Mouse (Mus musculus): ENCODE measurements around the gene Trmt44.
A peak's percentile ranks its signal among the peaks of the same experiment; 100 is the strongest.

Gene Trmt44

DNA sequence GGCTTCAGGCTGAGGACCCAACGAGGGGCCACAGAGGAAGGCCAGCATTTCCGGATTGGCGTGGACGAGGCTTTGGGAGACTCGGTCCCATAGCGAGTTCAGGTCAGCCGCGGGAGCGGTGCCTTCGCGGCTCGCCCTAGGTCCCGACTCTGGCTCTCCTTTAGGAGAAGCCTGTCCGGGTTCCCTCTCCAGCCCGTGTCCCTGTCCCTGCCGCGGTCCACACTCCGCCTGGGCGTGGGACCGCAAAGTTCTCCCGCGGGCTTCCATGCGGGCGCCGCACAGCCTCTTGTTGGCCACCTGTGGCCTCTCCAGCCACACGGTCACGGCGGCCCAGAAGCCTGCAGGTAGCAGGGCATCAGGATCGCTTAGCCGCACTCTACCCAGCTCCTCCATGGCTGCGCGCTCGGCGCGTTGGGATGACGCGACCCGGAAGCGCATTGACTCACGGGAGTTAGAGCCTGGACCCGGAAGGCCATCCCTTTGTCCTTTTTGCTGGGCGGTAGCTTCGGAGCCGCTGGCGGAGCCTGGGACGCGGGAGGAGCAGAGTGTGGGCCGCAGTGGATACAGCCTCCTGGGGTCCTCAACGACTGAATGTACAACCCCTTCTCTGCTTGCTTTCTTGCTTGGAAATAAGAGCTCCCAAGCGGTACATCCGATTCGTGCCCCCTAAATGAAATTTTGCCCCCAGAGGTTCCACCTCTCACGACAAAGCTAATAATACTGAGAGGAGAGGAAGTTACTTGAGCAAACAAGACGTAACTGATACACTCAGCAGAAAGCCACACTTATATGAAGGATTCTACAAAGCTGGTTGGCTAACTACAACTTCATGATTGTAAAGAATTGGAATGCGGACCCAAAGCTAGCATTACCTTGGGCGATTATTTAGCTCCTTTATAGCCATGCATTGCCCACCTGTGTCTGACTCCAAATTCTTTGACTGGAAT lies at the start of gene Trmt44:
TSS of gene Trmt44 (minus strand) at position 418 of the 947 bp plus-strand sequence.
- DNase-seq (ENCODE audit: low spot score): peak; percentile 77

- DNase-seq (ENCODE audit: low spot score): no peak
These were observed 49.0 kb upstream of the Trmt44 start for GRCm38 (mm10) chr5:35623831-35624230.

DNA sequence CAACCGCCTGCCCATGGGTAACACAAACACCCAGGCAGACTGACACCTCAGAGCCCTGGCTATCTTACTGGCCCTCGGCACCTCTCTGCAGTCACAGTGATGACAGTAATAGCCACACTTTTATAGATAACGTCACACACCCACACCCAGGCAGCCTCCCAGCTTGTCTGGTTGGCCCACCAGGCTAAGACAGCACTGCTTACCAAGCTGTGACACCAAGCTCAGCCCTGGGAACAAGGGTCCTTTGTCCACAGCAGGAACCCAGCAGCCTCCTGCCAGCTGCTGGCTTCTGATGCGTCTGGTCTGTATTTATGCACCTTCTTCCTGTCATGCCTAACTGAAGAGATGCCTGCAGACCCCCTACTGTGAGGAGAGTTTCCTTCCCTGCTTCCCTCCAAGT lies 46.2 kb upstream of the Trmt44 start:
- no peak for DNase-seq (ENCODE audit: low spot score)

DNA sequence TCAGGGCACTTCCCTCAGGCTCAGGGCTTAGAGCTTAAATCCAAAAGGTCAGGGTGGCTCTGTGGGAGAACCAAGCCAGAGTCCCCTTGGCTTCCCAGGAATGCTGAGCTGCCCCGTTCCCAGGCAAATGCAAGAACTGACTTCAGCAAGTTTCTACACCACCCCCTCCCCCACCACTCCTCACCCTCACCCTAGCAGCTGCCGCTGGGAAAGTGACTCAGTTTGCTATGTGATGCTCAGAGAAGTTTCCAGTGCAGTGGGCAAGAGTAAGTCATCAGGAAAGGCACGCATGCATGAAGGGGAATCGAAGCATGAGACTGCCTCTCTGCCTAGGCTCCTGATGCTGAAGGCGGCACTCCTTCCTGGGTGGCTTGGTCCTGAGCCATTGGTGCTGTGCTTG lies 42.1 kb upstream of the Trmt44 start:
- DNase-seq (ENCODE audit: low spot score): no peak

DNA sequence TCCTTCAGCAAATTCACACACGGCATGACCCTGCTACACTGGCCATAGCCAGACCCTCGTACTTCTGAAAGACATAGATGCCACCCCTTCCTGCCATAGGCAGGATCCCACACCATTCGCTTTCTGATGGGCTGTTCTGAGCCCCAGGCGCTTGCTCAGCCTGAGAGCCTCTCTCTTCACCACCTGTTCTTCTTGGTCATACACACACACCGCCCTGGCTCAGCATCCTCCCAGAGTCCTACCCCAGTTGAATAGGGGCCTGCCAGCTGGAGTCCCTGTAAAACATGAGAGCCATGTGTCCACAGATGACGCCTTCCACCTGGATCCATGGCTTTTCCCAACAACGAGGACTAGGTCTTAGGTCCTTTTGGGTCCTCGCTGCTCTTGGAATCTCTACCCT lies 37.9 kb upstream of the Trmt44 start:
- DNase-seq (ENCODE audit: low spot score): no peak

- DNase-seq (ENCODE audit: low spot score): no peak
These were observed 37.0 kb upstream of the Trmt44 start for GRCm38 (mm10) chr5:35611900-35612299.

GRCm38 (mm10) chr5:35611170-35611569 lies 36.3 kb upstream of the Trmt44 start:
- no peak for DNase-seq (ENCODE audit: low spot score)

GRCm38 (mm10) chr5:35610381-35610780 lies 35.5 kb upstream of the Trmt44 start:
- no peak for DNase-seq (ENCODE audit: low spot score)

GRCm38 (mm10) chr5:35609971-35610370 lies 35.1 kb upstream of the Trmt44 start:
- no peak for DNase-seq (ENCODE audit: low spot score)

DNA sequence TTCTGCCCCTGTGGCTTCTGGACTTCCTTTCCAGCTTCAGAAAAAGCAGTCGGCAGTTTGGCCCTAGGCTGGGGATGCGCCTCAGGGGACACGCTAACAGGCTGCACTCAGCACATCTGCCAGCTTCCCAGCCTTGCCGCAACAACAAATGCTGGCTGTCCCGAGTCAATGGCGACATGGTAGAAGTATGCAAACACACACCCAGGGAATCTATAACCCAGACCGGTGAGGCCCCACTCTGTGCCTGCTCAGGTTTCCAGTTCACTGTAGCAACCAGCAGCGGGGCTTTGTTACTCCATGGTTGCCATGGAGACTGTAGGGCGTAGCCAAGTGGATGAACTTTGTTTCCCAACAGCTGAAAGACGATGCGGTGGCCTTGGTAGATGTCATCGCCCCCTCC lies 34.5 kb upstream of the Trmt44 start:
- DNase-seq (ENCODE audit: low spot score): no peak

GRCm38 (mm10) chr5:35608559-35608958 lies 33.7 kb upstream of the Trmt44 start:
- DNase-seq (ENCODE audit: low spot score): no peak

- DNase-seq (ENCODE audit: low spot score): no peak
These were observed 32.9 kb upstream of the Trmt44 start for GRCm38 (mm10) chr5:35607784-35608183.

- DNase-seq (ENCODE audit: low spot score): no peak
These were observed 31.9 kb upstream of the Trmt44 start for GRCm38 (mm10) chr5:35606800-35607199.

DNA sequence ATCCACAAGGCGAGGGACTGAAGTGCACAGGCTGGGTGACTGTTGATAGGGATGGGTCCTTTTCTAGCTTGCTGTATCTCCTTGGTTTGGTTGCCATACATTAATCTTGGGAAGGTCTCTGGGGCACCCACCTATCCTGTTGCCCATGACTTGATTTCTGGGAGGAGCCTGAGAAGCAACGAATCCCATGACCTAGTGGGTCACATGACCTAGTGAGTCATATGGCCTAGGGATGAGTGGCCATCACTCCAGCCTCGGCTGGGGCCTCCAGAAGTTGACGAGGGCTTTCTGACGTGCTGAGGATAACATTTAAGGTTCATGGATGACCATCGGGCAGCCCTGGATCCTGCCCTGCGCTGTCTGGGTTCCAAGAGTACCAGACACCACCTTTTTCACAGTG lies 30.5 kb upstream of the Trmt44 start:
- DNase-seq (ENCODE audit: low spot score): no peak

- no peak for DNase-seq (ENCODE audit: low spot score)
These were observed 26.7 kb upstream of the Trmt44 start for GRCm38 (mm10) chr5:35601526-35601925.

- no peak for DNase-seq (ENCODE audit: low spot score)
These were observed 25.4 kb upstream of the Trmt44 start for GRCm38 (mm10) chr5:35600233-35600632.

GRCm38 (mm10) chr5:35596169-35597160 lies 21.6 kb upstream of the Trmt44 start:
- no peak for DNase-seq (ENCODE audit: low spot score)

- DNase-seq (ENCODE audit: low spot score): peak; percentile 43
These were observed 20.8 kb upstream of the Trmt44 start for GRCm38 (mm10) chr5:35595706-35596105.

DNA sequence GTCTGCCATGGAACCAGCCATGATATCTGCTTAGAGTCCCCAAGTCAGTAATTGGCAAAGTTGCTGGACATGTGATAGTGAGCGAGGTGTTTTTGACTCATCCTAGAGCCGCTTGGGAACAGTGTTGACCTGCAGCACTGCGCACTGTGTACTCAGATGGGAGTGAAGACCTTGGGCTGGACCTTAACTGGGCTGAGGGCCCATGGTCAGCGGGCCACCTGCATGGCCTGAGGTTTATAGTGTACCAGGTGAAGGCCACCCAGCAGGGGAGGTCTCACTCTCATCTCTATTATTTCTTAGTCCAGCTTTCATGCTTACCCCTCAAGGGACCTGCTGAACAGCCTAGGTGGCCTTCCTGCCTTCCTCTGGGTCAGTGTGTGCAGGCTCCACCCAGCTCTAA lies 19.9 kb upstream of the Trmt44 start:
- DNase-seq (ENCODE audit: low spot score): no peak

GRCm38 (mm10) chr5:35593272-35593671 lies 18.4 kb upstream of the Trmt44 start:
- DNase-seq (ENCODE audit: low spot score): no peak

- DNase-seq (ENCODE audit: low spot score): no peak
These were observed 18.0 kb upstream of the Trmt44 start for GRCm38 (mm10) chr5:35592824-35593223.

DNA sequence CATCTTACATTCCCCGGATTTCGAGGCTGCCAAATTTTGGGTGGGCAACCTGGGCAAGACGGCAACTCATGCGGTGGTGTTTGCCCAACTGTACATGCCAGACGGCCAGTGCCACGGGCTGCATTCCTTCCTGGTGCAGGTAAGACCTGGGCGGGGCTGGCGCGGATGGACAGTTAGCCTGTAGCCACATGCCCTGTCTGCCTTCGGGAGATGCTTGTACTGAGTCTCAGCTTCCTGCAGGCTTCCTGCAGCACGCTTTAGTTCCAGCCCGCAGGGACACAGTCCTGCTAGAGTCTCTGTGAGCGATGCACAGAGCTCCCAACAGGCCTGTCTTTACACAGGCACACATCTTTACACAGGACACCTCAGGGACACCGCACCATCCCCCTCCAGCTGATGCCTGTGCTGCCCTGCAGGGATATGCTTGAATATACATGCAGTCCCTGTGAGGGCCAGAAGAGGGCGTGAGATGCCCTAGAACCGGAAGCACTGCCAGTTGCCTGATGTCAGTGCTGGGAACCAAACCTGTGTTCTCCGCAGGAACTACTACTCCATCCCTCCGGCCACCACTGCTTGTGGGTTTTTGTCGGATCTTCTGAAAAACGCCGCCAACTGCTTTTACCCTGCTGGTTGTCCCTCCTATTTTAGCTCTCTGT lies 17.3 kb upstream of the Trmt44 start:
- no peak for DNase-seq (ENCODE audit: low spot score)

All from spleen, adult 12 weeks (tissue).